Mouse (Mus musculus): ENCODE measurements at regions not wholly inside any gene's neighbourhood (a gene's known extent, or its start where the extent isn't known, plus 50 kb on each side); places are given as distances from the start of the nearest gene placed in this dataset.

- intact Hi-C loops (cut with DNase I) = no loop called here
- DNase-seq = no peak
Observed at GRCm38 (mm10) chr1:71955331-71955730, 256.8 kb downstream of the Mreg start.

GRCm38 (mm10) chr1:71953292-71953691 is 258.8 kb downstream of the Mreg start:
- intact Hi-C loops (cut with DNase I) = no loop called here
- no peak for DNase-seq

GRCm38 (mm10) chr1:71949549-71949948 is 262.6 kb downstream of the Mreg start:
- DNase-seq = no peak
- intact Hi-C loops (cut with DNase I) = no loop called here

GRCm38 (mm10) chr1:71948686-71949085 is 263.4 kb downstream of the Mreg start:
- DNase-seq = no peak
- intact Hi-C loops (cut with DNase I) = no loop called here

GRCm38 (mm10) chr1:71947506-71947905 is 264.6 kb downstream of the Mreg start:
- intact Hi-C loops (cut with DNase I) = no loop called here
- DNase-seq = no peak

- intact Hi-C loops (cut with DNase I) = no loop called here
- DNase-seq = no peak
Observed at GRCm38 (mm10) chr1:71946911-71947310, 265.2 kb downstream of the Mreg start.

- intact Hi-C loops (cut with DNase I) = no loop called here
- no peak for DNase-seq
Observed at GRCm38 (mm10) chr1:71945070-71945469, 267.0 kb downstream of the Mreg start.

- intact Hi-C loops (cut with DNase I) = no loop called here
- DNase-seq = no peak
Observed at GRCm38 (mm10) chr1:71944531-71944930, 267.6 kb downstream of the Mreg start.

GRCm38 (mm10) chr1:71942145-71942544 is 270.0 kb downstream of the Mreg start:
- intact Hi-C loops (cut with DNase I) = no loop called here
- DNase-seq = no peak

- DNase-seq = no peak
Observed at GRCm38 (mm10) chr1:71941688-71942087, 270.4 kb downstream of the Mreg start.

GRCm38 (mm10) chr1:71940900-71941299 is 271.2 kb downstream of the Mreg start:
- DNase-seq = no peak
- intact Hi-C loops (cut with DNase I) = no loop called here

More at GRCm38 (mm10) chr1:71941688-71942087, 270.4 kb downstream of the Mreg start:
- intact Hi-C loops (cut with DNase I) = no loop called here

GRCm38 (mm10) chr1:71938323-71939007 is 273.6 kb downstream of the Mreg start:
- intact Hi-C loops (cut with DNase I) = no loop called here
- DNase-seq = no peak

- DNase-seq = no peak
- intact Hi-C loops (cut with DNase I) = no loop called here
Observed at GRCm38 (mm10) chr1:71937922-71938321, 274.2 kb downstream of the Mreg start.

- DNase-seq = no peak
- intact Hi-C loops (cut with DNase I) = no loop called here
Observed at GRCm38 (mm10) chr1:71937168-71937567, 274.9 kb downstream of the Mreg start.

GRCm38 (mm10) chr1:71936501-71937129 is 275.5 kb downstream of the Mreg start:
- no peak for DNase-seq
- intact Hi-C loops (cut with DNase I) = no loop called here

GRCm38 (mm10) chr1:71925501-71925900 is 272.5 kb upstream of the Fn1 start:
- intact Hi-C loops (cut with DNase I) = no loop called here
- no peak for DNase-seq

- intact Hi-C loops (cut with DNase I) = no loop called here
- DNase-seq = no peak
Observed at GRCm38 (mm10) chr1:71924884-71925283, 271.9 kb upstream of the Fn1 start.

GRCm38 (mm10) chr1:71923731-71924130 is 270.7 kb upstream of the Fn1 start:
- DNase-seq = no peak
- intact Hi-C loops (cut with DNase I) = no loop called here

- DNase-seq = no peak
- intact Hi-C loops (cut with DNase I) = no loop called here
Observed at GRCm38 (mm10) chr1:71921456-71921855, 268.5 kb upstream of the Fn1 start.

GRCm38 (mm10) chr1:71919891-71920290 is 266.9 kb upstream of the Fn1 start:
- intact Hi-C loops (cut with DNase I) = no loop called here

GRCm38 (mm10) chr1:71917021-71917420 is 264.0 kb upstream of the Fn1 start:
- intact Hi-C loops (cut with DNase I) = no loop called here
- no peak for DNase-seq

More at GRCm38 (mm10) chr1:71919891-71920290, 266.9 kb upstream of the Fn1 start:
- no peak for DNase-seq

- intact Hi-C loops (cut with DNase I) = no loop called here
- DNase-seq = no peak
Observed at GRCm38 (mm10) chr1:71914439-71914838, 261.4 kb upstream of the Fn1 start.

All from gastrocnemius, postnatal 36 days (tissue).